Mouse (Mus musculus): ENCODE measurements around the gene Hnrnph2. TPM values are rescaled to one million over a fixed set of nuclear protein-coding genes. Genes with fewer than 3 reads are reported as not detected.
A peak's percentile ranks its signal among the peaks of the same experiment; 100 is the strongest.

Hnrnph2 gene
- 15.9 and 18.2 TPM in 2 replicates for polyA plus RNA-seq (2012; rRNA removed)

GRCm38 (mm10) chrX:134600659-134601379 is at the start of gene Hnrnph2, which contains the start of gene Gla:
Gene Hnrnph2, plus strand, starts transcription at chrX:134601179.
Gene Gla, minus strand, starts transcription at chrX:134601125.
- no peaks in the 10 kb centered on the region for H3K27me3 ChIP-seq (ENCODE audit: control insufficient read depth, insufficient read depth, low read length)
- H3K36me3 ChIP-seq (ENCODE audit: control insufficient read depth, insufficient read depth, low read length): no peaks in the 10 kb centered on the region
- 0 out of 2 replicates have a peak, but pooled peaks have one; percentile 37 for TF ChIP-seq POLR2A (IDR thresholded peaks at IDR 0.05; ENCODE audit: control insufficient read depth, extremely low read depth, insufficient read depth, low read length, poor library complexity)
- no peak for TF ChIP-seq CTCF (IDR thresholded peaks at IDR 0.05; ENCODE audit: borderline replicate concordance, control insufficient read depth, extremely low read depth, insufficient read depth, low read length, poor library complexity)
- peak; percentile 86 for DNase-seq
- WGBS: 1% methylated on average over 33 of the region's 33 CpGs
- peaks cover 6% of the 10 kb centered on the region for H3K4me1 ChIP-seq (replicated peaks; ENCODE audit: control insufficient read depth, insufficient read depth, low read length)
- H3K27ac ChIP-seq (ENCODE audit: control insufficient read depth, insufficient read depth, low read length): peak within 1 kb of the TSS; percentile 97
- H3K4me3 ChIP-seq (ENCODE audit: control insufficient read depth, insufficient read depth, low read length): peak within 1 kb of the TSS; percentile 92

- 96% methylated on average over 4 of the region's 4 CpGs for WGBS
- Histone ChIP-seq H3K36me3 (ENCODE audit: control insufficient read depth, insufficient read depth, low read length) (no peaks in the 10 kb centered on the region), H3K27ac (ENCODE audit: control insufficient read depth, insufficient read depth, low read length) (no peak overlapping the region), H3K4me1 (replicated peaks; ENCODE audit: control insufficient read depth, insufficient read depth, low read length) (no peaks in the 10 kb centered on the region), H3K27me3 (ENCODE audit: control insufficient read depth, insufficient read depth, low read length) (no peaks in the 10 kb centered on the region), H3K4me3 (ENCODE audit: control insufficient read depth, insufficient read depth, low read length) (no peak overlapping the region)
- no peak for DNase-seq
- TF ChIP-seq POLR2A (IDR thresholded peaks at IDR 0.05; ENCODE audit: control insufficient read depth, extremely low read depth, insufficient read depth, low read length, poor library complexity) (no peak), CTCF (IDR thresholded peaks at IDR 0.05; ENCODE audit: borderline replicate concordance, control insufficient read depth, extremely low read depth, insufficient read depth, low read length, poor library complexity) (no peak)
Measured at GRCm38 (mm10) chrX:134553326-134553725, 47.7 kb upstream of the Hnrnph2 start.

DNA sequence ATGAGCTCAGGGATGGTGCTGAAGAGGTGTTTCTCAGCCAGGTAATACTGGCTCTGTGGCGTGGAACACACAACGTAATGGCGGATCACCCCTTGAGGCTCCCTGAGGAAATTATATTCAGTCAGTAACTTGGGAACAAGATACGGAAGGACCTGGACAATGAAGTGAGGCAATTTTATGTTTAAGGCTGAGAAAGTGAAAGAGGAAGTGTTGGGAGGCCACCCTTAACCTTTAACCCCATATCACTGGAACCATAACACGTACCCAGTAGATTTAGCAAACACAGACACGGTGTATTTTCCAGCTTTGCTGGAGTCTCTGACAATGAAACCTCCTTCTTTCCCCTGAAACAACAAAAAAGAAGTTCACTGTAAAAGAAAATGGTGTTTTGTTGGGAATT is 46.6 kb upstream of the Hnrnph2 start:
- H3K27ac ChIP-seq (ENCODE audit: control insufficient read depth, insufficient read depth, low read length): no peak overlapping the region
- no peaks in the 10 kb centered on the region for H3K4me1 ChIP-seq (replicated peaks; ENCODE audit: control insufficient read depth, insufficient read depth, low read length)
- no peak for DNase-seq
- TF ChIP-seq CTCF (IDR thresholded peaks at IDR 0.05; ENCODE audit: borderline replicate concordance, control insufficient read depth, extremely low read depth, insufficient read depth, low read length, poor library complexity) (no peak), POLR2A (IDR thresholded peaks at IDR 0.05; ENCODE audit: control insufficient read depth, extremely low read depth, insufficient read depth, low read length, poor library complexity) (no peak)
- no peak overlapping the region for H3K4me3 ChIP-seq (ENCODE audit: control insufficient read depth, insufficient read depth, low read length)
- 79% methylated on average over 6 of the region's 6 CpGs for WGBS
- no peaks in the 10 kb centered on the region for H3K36me3 ChIP-seq (ENCODE audit: control insufficient read depth, insufficient read depth, low read length)
- H3K27me3 ChIP-seq (ENCODE audit: control insufficient read depth, insufficient read depth, low read length): no peaks in the 10 kb centered on the region

- TF ChIP-seq CTCF (IDR thresholded peaks at IDR 0.05; ENCODE audit: borderline replicate concordance, control insufficient read depth, extremely low read depth, insufficient read depth, low read length, poor library complexity): no peak
- TF ChIP-seq POLR2A (IDR thresholded peaks at IDR 0.05; ENCODE audit: control insufficient read depth, extremely low read depth, insufficient read depth, low read length, poor library complexity): no peak
- DNase-seq: no peak
- no peak overlapping the region for H3K4me3 ChIP-seq (ENCODE audit: control insufficient read depth, insufficient read depth, low read length)
- H3K4me1 ChIP-seq (replicated peaks; ENCODE audit: control insufficient read depth, insufficient read depth, low read length): no peaks in the 10 kb centered on the region
- no peak overlapping the region for H3K27ac ChIP-seq (ENCODE audit: control insufficient read depth, insufficient read depth, low read length)
- H3K36me3 ChIP-seq (ENCODE audit: control insufficient read depth, insufficient read depth, low read length): no peaks in the 10 kb centered on the region
- WGBS: 32% methylated on average over 4 of the region's 4 CpGs
- H3K27me3 ChIP-seq (ENCODE audit: control insufficient read depth, insufficient read depth, low read length): no peaks in the 10 kb centered on the region
Measured at GRCm38 (mm10) chrX:134564326-134564725, 36.7 kb upstream of the Hnrnph2 start.

GRCm38 (mm10) chrX:134566536-134567222 is 34.3 kb upstream of the Hnrnph2 start:
- 68% methylated on average over 8 of the region's 8 CpGs for WGBS
- no peaks in the 10 kb centered on the region for H3K27me3 ChIP-seq (ENCODE audit: control insufficient read depth, insufficient read depth, low read length)
- H3K27ac ChIP-seq (ENCODE audit: control insufficient read depth, insufficient read depth, low read length): no peak overlapping the region
- DNase-seq: peak; percentile 13
- H3K4me3 ChIP-seq (ENCODE audit: control insufficient read depth, insufficient read depth, low read length): no peak overlapping the region
- no peak for TF ChIP-seq POLR2A (IDR thresholded peaks at IDR 0.05; ENCODE audit: control insufficient read depth, extremely low read depth, insufficient read depth, low read length, poor library complexity)
- no peaks in the 10 kb centered on the region for H3K4me1 ChIP-seq (replicated peaks; ENCODE audit: control insufficient read depth, insufficient read depth, low read length)
- H3K36me3 ChIP-seq (ENCODE audit: control insufficient read depth, insufficient read depth, low read length): no peaks in the 10 kb centered on the region

DNA sequence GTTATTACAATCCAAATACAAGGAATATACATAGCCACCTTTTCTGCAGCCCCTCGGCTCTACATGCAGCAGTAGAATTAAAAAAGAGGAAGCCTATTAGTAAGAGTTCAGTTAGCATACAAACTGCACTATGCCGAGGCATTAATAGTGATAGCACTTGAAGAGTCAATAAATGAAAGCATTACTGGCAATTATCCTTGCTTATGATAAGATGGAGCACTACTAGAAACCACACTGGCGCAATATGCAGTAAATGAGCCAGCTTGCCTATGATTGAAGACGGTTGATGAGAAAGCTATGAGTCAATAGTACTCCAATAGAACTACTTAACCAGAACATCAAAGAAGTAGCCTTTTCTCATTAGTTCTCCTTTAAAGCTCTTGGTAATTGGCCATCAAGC is 23.1 kb upstream of the Hnrnph2 start:
- WGBS: 78% methylated on average over 4 of the region's 4 CpGs
- H3K27me3 ChIP-seq (ENCODE audit: control insufficient read depth, insufficient read depth, low read length): no peaks in the 10 kb centered on the region
- no peak for DNase-seq
- H3K4me3 ChIP-seq (ENCODE audit: control insufficient read depth, insufficient read depth, low read length): no peak overlapping the region
- no peaks in the 10 kb centered on the region; the same call in 1 of the 2 replicates for H3K4me1 ChIP-seq (replicated peaks; ENCODE audit: control insufficient read depth, insufficient read depth, low read length)
- TF ChIP-seq CTCF (IDR thresholded peaks at IDR 0.05; ENCODE audit: borderline replicate concordance, control insufficient read depth, extremely low read depth, insufficient read depth, low read length, poor library complexity) (no peak), POLR2A (IDR thresholded peaks at IDR 0.05; ENCODE audit: control insufficient read depth, extremely low read depth, insufficient read depth, low read length, poor library complexity) (no peak)
- no peaks in the 10 kb centered on the region for H3K36me3 ChIP-seq (ENCODE audit: control insufficient read depth, insufficient read depth, low read length)
- H3K27ac ChIP-seq (ENCODE audit: control insufficient read depth, insufficient read depth, low read length): no peak overlapping the region

Measured in thymus, adult 2 months (tissue).